Mouse (Mus musculus) C2C12 (cell line): ENCODE measurements around the gene Dntt.
A peak's percentile ranks its signal among the peaks of the same experiment; 100 is the strongest.

Experiments used
- CTCF ChIP-seq: IDR thresholded peaks from one replicate; pipeline ENCODE4 v1.5.1; 2011; ENCODE audit not compliant: control insufficient read depth, insufficient read depth, insufficient read length
- MAX ChIP-seq: IDR thresholded peaks from one replicate; pipeline ENCODE4 v1.6.1; 2011; ENCODE audit warnings: mild to moderate bottlenecking, control low read depth

DNA sequence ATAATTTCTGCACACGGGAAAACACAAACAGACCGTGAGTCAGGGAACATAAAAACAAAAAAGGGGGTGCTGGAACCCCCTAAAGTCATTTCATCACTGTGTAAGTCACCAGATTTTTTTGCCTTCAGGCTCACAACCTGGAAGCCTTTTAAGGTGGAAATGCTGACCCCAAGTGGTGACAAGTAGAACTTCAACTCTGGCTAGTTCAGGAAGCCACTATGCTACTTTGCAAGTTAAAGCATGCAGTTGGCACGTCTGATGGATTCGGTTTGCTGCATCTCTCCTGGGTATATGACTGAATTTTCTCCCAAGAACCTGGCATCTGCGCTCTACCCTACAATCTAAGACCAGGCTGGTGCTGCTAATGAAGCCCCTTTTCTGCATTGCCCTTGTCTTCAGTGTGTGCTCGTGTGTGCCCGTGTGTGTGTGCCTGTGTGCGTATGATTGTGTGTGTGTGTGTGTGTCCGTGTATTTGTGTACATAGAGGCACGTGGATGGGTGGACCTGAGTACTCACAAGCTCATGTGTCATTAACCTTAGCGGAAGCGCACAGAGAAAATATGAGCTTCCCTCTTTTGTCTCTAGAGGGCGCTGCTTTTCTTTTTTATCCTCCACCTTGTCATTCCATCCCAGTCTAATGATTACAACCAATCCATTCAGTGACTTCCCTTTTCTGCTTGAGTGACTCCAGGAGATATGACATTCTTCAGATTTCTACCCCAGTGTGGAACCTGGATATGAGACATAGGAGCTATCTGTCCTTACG is 12.9 kb upstream of the Dntt start:
- TF ChIP-seq MAX, result no peak
- TF ChIP-seq CTCF, result peak; percentile 45
